Mouse (Mus musculus): ENCODE measurements at regions not wholly inside any gene's neighbourhood (a gene's known extent, or its start where the extent isn't known, plus 50 kb on each side); places are given as distances from the start of the nearest gene placed in this dataset.

GRCm38 (mm10) chr14:29784506-29784905 lies 62.8 kb upstream of the Cacna2d3 start:
- peak; percentile 83 for DNase-seq

GRCm38 (mm10) chr14:29786431-29786830 lies 64.8 kb upstream of the Cacna2d3 start:
- DNase-seq, result peak; percentile 71

DNA sequence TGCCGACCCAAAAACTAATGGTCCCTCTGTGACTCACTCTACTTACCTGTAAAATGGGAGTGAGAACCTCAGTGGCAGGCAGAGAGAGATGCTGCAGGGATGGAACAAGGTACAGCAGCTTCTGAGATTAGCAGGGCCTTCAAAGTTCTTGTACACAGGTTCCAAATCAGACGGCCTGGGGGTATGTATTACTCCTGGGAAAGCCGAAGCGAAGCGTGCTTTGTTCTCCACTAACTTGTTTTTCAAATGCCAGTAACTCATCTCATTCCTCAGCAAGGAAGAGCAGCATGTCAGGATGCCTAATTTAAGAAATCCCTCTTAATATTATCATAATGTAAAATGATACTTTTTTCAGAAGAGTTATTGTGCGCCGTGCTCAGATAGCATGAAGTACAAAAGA lies 66.1 kb upstream of the Cacna2d3 start:
- DNase-seq, result peak; percentile 60

DNA sequence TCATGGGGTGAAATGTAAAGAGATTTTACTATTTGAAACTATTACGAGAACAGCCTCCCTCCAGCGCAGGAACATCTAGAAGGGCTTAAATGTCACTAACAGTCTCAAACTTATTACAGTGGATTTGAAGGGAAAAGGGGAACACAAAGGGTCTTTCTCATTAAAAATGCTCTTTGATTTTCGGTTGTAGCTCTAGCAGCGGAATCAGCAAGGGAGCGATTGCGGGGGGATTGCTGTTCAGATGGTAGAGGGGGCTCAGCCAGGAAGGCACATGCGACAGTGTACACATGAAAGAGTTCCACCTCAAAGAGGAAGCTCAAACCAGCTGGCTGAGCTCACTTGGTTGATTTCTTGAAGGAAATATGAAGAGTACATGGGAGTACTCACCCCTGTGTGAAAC lies 66.7 kb upstream of the Cacna2d3 start:
- DNase-seq, result no peak

- peak; percentile 65 for DNase-seq
These were observed 73.7 kb upstream of the Cacna2d3 start for GRCm38 (mm10) chr14:29795325-29795724.

DNA sequence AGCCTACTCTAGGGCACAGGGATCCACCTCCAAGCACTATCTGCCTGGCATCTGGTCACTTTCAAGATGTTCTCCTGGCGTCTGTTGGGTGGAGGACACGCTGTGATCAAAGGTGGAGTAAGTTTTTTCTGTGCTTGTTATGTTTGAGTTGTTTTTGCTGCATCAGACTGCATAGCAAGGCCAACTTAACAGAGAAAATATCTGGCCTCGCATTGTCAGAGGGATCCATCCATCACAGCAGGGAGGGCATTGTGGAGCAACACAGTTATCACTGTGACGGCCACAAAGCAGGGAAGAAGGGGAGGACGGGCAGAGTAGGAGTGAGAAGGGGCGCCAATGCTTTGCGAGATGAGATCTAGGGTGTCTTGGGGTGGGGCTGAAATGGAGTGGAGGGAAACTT lies 74.7 kb upstream of the Cacna2d3 start:
- DNase-seq, result peak; percentile 58

GRCm38 (mm10) chr14:29799852-29800251 lies 78.2 kb upstream of the Cacna2d3 start:
- DNase-seq, result peak; percentile 82

GRCm38 (mm10) chr14:29805234-29805633 lies 83.6 kb upstream of the Cacna2d3 start:
- peak; percentile 72 for DNase-seq

- DNase-seq, result peak; percentile 44
These were observed 86.2 kb upstream of the Cacna2d3 start for GRCm38 (mm10) chr14:29807881-29808280.

DNA sequence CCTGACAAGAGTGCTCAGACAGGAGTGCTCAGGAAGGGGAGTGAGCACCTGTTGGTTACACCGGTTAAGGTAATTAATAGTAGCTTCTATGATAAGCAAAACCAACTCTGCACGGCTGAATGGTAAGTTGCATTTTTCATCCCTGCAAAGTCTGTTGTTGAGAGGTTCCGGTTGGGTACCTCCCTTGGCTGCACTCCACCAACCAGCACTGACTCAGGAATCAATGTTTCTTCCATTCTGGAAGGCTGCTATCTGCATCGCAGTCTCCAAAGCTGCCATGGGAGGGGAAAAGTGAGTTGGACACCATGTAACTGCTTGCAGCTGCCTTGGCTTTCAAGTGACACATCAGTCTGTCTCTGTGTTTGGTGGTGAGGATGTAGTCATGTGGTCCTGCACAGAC lies 93.0 kb upstream of the Cacna2d3 start:
- DNase-seq, result no peak

GRCm38 (mm10) chr14:29817548-29817947 lies 95.9 kb upstream of the Cacna2d3 start:
- DNase-seq, result no peak

DNA sequence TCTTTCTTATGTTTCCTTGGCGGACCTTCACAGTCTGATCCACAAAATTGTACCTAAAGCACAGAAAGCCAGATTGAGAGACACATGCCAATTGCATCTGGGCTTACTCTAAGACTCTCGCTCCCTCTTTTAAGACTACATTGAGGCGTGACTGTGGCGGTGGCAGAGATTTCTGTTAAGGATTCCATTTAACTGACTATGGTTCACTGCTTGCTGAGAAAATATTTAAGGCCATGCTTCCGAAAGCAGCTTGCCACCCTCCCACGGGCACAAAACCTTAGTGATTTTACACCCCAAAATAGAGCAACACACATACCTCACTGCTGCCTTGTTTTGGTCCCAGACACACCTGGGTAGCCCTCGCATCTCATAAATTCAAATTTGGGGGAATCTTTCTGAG lies 96.6 kb upstream of the Cacna2d3 start:
- DNase-seq, result no peak

- DNase-seq, result no peak
These were observed 97.1 kb upstream of the Cacna2d3 start for GRCm38 (mm10) chr14:29818751-29819150.

DNA sequence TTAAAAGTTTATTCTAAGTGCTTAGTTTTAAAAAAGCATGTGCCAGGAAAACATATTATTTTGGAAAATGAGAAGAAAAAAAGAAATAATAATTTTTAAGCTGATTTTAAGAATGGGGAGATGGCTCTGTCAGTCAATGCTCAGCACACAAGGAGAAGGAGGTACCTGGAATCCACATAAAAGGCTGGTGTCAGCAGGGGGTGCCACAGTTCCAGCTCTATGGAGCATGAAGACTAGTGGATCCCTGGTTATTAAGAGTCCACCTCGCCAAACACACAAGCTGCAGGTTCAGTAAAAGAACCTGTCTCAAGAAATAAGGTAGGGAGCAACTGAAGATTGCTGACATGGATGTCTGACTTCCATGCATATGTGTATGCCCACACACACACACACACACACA lies 115.4 kb upstream of the Cacna2d3 start:
- DNase-seq, result peak; percentile 79

DNA sequence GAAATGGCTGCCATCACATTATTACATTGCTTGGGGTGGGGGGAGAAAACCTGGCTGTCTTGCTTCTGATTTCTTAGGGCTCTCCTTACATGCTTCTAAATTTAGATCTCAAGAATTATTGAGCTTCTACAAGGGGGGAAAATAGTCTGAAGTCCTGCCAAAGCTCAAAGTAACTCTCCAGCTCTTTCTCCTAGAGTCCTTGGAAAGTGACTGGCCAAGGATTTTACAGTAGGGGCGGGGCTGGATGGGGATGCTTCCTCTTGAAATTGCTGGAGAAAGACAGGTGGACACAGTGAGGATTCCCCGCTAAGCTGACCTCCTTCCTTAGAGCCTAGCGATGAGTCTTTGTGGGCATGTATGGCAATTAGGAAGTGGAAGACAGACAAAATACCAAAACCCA lies 117.9 kb upstream of the Cacna2d3 start:
- peak; percentile 30 for DNase-seq

DNA sequence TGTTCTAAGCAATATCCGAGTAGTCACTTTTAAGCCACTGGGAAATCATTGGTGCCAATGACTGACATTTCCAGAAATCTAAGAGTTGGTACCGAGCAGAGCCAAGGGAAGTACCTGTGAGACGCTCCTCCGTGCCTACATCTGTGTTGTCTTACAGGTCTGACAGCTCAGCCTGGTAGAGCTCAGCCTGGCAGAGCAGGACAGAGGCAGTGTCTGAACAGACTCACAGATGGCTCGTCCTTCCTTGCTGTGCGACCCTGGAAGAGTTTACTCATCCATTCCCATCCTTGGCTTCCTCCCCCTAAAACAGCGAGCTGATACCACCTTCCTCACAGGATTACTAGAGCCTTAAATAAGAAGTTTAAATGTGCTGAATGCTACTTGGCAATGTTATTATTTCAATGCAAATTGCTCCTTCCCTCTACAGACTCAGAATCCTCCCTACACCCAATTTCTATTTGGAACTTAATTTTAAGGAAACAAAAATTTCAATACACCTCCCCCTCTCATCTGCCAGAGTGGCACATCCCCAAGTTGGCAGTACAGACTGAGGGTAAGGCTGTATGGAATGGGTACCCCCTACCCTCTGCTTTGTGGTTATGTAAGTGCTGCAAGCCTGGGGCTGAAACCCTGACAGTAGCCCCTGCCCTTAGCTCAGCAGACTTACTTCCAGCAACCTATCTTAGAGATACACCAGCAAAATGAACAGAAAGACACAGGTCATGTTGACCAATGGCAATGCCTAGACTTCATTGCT lies 119.9 kb upstream of the Cacna2d3 start:
- peak; percentile 81 for DNase-seq

GRCm38 (mm10) chr14:29847661-29848060 lies 120.4 kb upstream of the Selenok start:
- no peak for DNase-seq

DNA sequence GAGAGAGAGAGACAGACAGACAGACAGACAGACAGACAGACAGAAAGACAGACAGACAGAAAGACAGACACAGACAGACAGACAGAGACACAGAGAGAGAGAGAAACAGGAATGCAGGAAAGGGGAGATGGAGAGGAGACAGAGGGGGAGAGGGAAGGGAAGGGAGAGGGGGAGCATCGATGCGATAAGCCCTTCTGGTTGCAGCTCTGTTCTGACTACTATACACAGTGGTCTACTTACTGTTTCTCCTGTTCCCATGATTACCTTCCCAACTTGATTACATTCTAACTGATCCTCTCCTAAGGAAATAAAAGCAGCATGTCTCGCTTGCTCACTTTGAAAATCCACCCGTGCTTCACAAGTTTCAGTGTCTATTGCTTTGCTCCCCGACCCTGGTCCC lies 116.8 kb upstream of the Selenok start:
- DNase-seq, result peak; percentile 9

GRCm38 (mm10) chr14:29851956-29852725 lies 116.0 kb upstream of the Selenok start:
- DNase-seq, result peak; percentile 71

- DNase-seq, result peak; percentile 15
These were observed 106.1 kb upstream of the Selenok start for GRCm38 (mm10) chr14:29862032-29862431.

GRCm38 (mm10) chr14:29866455-29867275 lies 101.4 kb upstream of the Selenok start:
- peak; percentile 77 for DNase-seq

- peak; percentile 77 for DNase-seq
These were observed 100.8 kb upstream of the Selenok start for GRCm38 (mm10) chr14:29867311-29867710.

DNA sequence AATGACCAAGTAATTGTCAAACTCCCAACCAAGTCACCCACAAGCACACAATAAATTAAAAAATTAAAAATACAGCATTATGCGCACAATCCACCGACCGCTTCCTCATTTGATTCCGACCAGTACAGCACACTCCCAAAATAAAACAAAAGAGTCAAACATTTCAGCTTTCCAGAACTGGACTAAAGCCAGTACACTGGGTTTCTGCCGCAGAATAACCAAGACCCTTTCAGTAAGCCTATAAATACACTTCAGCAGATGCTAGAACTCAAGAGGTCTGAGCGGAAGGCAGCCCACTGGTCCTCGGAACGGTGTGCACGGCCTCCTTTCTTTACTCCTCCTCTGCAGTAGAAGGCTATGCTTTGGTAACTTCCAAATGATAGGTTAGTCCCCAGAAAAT lies 98.2 kb upstream of the Selenok start:
- peak; percentile 55 for DNase-seq
